Comparison of ENCODE assay signal across 8 mouse cellular contexts in the genomic region with DNA sequence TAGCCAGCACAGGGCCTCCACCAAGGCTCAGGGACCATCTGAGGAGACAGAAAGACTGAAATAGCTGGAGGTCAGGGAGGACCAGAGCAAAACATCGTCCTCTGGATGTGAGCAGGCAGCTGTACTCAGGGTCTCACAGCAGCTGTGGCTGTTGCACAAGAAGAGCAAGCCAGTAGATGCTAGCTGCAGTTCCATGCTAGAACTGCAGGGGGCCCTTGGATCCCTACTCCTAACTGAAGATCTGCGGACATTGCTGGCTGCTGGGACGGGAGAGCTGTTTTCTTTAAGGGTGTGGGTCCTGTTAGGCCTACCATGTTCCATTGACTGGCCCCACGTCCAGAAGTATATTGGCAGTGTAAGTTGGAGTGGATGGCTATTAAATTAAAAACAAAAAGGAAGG.
DNase-seq lines count a peak whose midpoint lies in the region; ATAC-seq and TF ChIP-seq lines count a peak whose summit lies in the region.
"Had no signal": no experiment of that assay in that cellular context is flagged by ENCODE, and none has a peak within 500 bp of the region (broad histone marks: within the 10 kb centered on the region; RNA-seq: fewer than 3 reads in every experiment).

No protein-coding gene starts in this region.

- no peak overlapping the region for H3K4me2 ChIP-seq in midbrain, embryonic 13.5 days (replicated peaks)
- H3K4me2 ChIP-seq in midbrain, embryonic 16.5 days (ENCODE audit: low read length) = no peak overlapping the region
- no peak overlapping the region for H3K4me2 ChIP-seq in liver, embryonic 14.5 days (ENCODE audit: low read depth)
- H3K4me2 ChIP-seq: neural tube, embryonic 12.5 days had no signal

- 78% methylated on average over 4 of the region's 4 CpGs for WGBS in midbrain, embryonic 13.5 days
- WGBS in midbrain, embryonic 16.5 days = 73% methylated on average over 4 of the region's 4 CpGs
- 41% methylated on average over 4 of the region's 4 CpGs for WGBS in liver, embryonic 14.5 days (ENCODE audit: insufficient replicate concordance)

- TF ChIP-seq CTCF in liver, embryonic 14.5 days (IDR thresholded peaks at IDR 0.05; ENCODE audit: low read depth) = peak; percentile 81

- no peak overlapping the region for H3K9ac ChIP-seq in midbrain, embryonic 13.5 days (replicated peaks)
- no peak overlapping the region for H3K9ac ChIP-seq in midbrain, embryonic 16.5 days (ENCODE audit: low read depth, low read length)
- H3K9ac ChIP-seq in liver, embryonic 14.5 days (replicated peaks) = no peak overlapping the region
- H3K9ac ChIP-seq: neural tube, embryonic 12.5 days had no signal

- ATAC-seq in midbrain, embryonic 13.5 days = 0 out of 2 replicates have a peak, but pooled peaks have one; percentile 20
- no peak for ATAC-seq in midbrain, embryonic 16.5 days
- no peak for ATAC-seq in liver, embryonic 14.5 days (ENCODE audit: insufficient read depth)

- no peak overlapping the region for H3K27ac ChIP-seq in midbrain, embryonic 13.5 days
- H3K27ac ChIP-seq in midbrain, embryonic 16.5 days (ENCODE audit: low read length) = no peak overlapping the region
- no peak overlapping the region for H3K27ac ChIP-seq in liver, embryonic 14.5 days
- H3K27ac ChIP-seq: neural tube, embryonic 12.5 days had no signal

- TF ChIP-seq EP300 in liver, embryonic 14.5 days (IDR thresholded peaks at IDR 0.05; ENCODE audit: low read depth) = no peak

- no peak overlapping the region for H3K4me3 ChIP-seq in midbrain, embryonic 13.5 days (replicated peaks)
- H3K4me3 ChIP-seq in midbrain, embryonic 16.5 days (ENCODE audit: low read depth, low read length) = no peak overlapping the region
- no peak overlapping the region for H3K4me3 ChIP-seq in liver, embryonic 14.5 days (ENCODE audit: insufficient read depth in 1 of 2, low read depth in 2 of 2, low read length in 2 of 2)
- H3K4me3 ChIP-seq: neural tube, embryonic 12.5 days had no signal

- H3K9me3 ChIP-seq in midbrain, embryonic 13.5 days = no peaks in the 10 kb centered on the region
- no peaks in the 10 kb centered on the region for H3K9me3 ChIP-seq in midbrain, embryonic 16.5 days (replicated peaks; ENCODE audit: control insufficient read depth, low read length, poor library complexity, severe bottlenecking)
- no peaks in the 10 kb centered on the region for H3K9me3 ChIP-seq in liver, embryonic 14.5 days (ENCODE audit: control insufficient read depth, low read length)
- H3K9me3 ChIP-seq: neural tube, embryonic 12.5 days had no signal

- no peaks in the 10 kb centered on the region for H3K27me3 ChIP-seq in midbrain, embryonic 13.5 days
- H3K27me3 ChIP-seq in midbrain, embryonic 16.5 days (ENCODE audit: control insufficient read depth, insufficient read depth, low read depth, low read length) = no peaks in the 10 kb centered on the region
- no peaks in the 10 kb centered on the region for H3K27me3 ChIP-seq in liver, embryonic 14.5 days (ENCODE audit: control insufficient read depth, insufficient read depth, low read length)
- H3K27me3 ChIP-seq: neural tube, embryonic 12.5 days had no signal

- H3K36me3 ChIP-seq in midbrain, embryonic 13.5 days = no peaks in the 10 kb centered on the region
- H3K36me3 ChIP-seq in midbrain, embryonic 16.5 days (ENCODE audit: control insufficient read depth, insufficient read depth, low read length) = no peaks in the 10 kb centered on the region
- no peaks in the 10 kb centered on the region for H3K36me3 ChIP-seq in liver, embryonic 14.5 days (replicated peaks; ENCODE audit: control insufficient read depth, insufficient read depth, low read depth)
- H3K36me3 ChIP-seq: neural tube, embryonic 12.5 days had no signal

- H3K4me1 ChIP-seq in midbrain, embryonic 13.5 days (replicated peaks) = peaks cover 21% of the 10 kb centered on the region
- H3K4me1 ChIP-seq in midbrain, embryonic 16.5 days (ENCODE audit: control insufficient read depth, insufficient read depth, low read length) = no peaks in the 10 kb centered on the region; the same call in 1 of the 2 replicates
- peaks cover 0 to 19% of the 10 kb centered on the region in 2 experiments; a peak in 2 of 4 replicates for H3K4me1 ChIP-seq in liver, embryonic 14.5 days (replicated peaks; ENCODE audit: control insufficient read depth in 2 of 2, insufficient read depth in 2 of 2, low read length in 1 of 2)

- peak; percentile 69 for DNase-seq in adrenal gland, postnatal 14 days
- DNase-seq in gastrocnemius, postnatal 25 days = peak; percentile 21
- DNase-seq in liver, embryonic 14.5 days (ENCODE audit: low read depth in 3 of 3, low spot score in 3 of 3) = peak in 1 of 3 experiments; percentile 25
- DNase-seq in spleen, adult 18-20 months = peak; percentile 34 to 69
- DNase-seq in right cerebral cortex, adult 18-20 months = no peak
